Mouse (Mus musculus): ENCODE data around the gene Rars2.
"Not testable (repeated sequence)": the region's sequence is repeated elsewhere in the genome, so short reads cannot be mapped to it uniquely, and the experiment has no call there.

The Rars2 gene

DNA sequence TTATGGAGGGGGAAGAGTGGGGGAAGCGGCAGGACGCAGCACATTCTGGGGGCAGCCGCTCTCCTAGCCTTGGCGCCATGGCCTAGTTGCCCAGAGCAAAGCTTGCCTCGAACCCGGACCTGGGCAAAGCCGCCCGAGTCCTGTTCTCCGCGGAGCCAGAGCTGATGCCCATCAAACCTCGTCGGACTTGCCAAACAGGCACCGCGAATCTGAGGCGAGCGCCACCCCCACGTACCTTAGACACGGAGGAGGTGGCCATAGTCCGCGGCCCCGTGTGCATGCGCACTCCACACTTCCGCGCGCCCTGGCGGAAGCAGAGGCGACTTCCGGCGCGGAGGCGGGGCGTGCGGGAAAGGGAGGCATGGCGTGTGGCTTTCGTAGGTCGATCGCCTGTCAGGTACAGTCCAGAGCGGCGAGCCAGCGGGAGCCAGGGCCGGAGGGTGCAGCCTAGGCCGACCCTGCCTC lies at the start of gene Rars2, which contains the start of gene Orc3:
TSS of gene Rars2 (plus strand) at position 328 of the 465 bp plus-strand sequence.
TSS of gene Orc3 (minus strand) at position 315 of the 465 bp plus-strand sequence.
- DNase-seq (ENCODE audit: low spot score), result peak; percentile 89

GRCm38 (mm10) chr4:34566226-34566625 lies 48.5 kb upstream of the Rars2 start:
- no peak for DNase-seq (ENCODE audit: low spot score)

GRCm38 (mm10) chr4:34572876-34573275 lies 41.9 kb upstream of the Rars2 start:
- no peak for DNase-seq (ENCODE audit: low spot score)

- DNase-seq (ENCODE audit: low spot score), result no peak
Observed at GRCm38 (mm10) chr4:34577028-34577427, 37.7 kb upstream of the Rars2 start.

DNA sequence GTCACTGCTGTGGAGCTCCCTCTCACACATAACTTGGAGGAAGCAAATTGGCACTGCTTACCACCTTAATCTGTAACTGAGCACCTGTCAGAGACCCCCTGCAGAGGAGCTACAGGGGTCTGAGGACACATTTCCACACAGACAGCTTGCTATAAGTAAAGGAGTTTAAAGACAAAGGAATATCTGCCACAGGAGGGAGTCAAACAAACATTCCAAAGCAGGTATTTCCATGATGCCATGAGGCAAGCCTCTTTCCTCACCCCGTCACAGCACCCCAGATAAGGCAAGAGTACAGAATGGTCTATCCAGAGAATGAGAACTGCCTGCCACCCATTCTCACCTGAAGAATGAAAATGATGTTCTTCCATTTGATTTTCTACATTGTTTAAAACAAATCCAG lies 35.5 kb upstream of the Rars2 start:
- no peak for DNase-seq (ENCODE audit: low spot score)

- DNase-seq (ENCODE audit: low spot score), result not testable (repeated sequence)
Observed at GRCm38 (mm10) chr4:34581489-34581888, 33.3 kb upstream of the Rars2 start.

DNA sequence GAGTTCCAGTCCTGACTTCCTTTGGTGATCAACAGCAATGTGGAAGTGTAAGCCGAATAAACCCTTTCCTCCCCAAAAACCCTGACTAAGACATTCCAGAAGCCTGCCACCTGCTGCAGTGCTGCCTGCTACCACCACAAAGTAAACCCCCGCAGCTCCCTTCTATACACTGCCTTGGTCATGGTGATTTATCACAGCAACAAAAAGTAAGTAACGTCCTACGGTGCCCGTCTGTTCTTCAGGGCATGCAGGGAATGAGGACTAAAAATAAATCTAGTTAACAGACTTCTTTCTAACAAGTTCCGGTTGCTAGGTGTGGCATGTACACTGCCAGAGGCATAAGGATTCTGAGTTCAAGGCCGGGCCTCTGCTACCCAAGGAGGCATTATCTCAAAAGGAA lies 32.8 kb upstream of the Rars2 start:
- no peak for DNase-seq (ENCODE audit: low spot score)

GRCm38 (mm10) chr4:34582476-34582875 lies 32.3 kb upstream of the Rars2 start:
- no peak for DNase-seq (ENCODE audit: low spot score)

DNA sequence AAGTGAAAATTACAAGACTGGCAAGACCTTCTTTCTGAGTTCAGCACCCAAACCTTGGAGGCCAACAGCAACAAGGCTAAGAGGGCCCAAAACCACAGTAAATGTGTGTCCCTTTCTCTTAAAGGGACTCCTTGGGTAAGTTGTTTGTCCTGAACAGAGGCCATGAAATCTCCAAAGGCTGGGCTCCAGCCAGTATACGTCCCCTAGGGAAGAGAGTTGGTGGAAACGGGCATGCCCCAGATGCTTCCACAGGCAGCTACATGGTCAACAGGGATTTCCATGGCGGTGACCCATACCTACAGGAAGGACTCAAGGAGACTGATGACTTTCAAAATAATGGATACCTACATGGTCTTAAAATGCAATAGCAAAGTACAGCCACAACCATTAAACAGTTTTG lies 31.3 kb upstream of the Rars2 start:
- peak; percentile 47 for DNase-seq (ENCODE audit: low spot score)

GRCm38 (mm10) chr4:34584871-34585607 lies 29.7 kb upstream of the Rars2 start:
- DNase-seq (ENCODE audit: low spot score), result no peak

DNA sequence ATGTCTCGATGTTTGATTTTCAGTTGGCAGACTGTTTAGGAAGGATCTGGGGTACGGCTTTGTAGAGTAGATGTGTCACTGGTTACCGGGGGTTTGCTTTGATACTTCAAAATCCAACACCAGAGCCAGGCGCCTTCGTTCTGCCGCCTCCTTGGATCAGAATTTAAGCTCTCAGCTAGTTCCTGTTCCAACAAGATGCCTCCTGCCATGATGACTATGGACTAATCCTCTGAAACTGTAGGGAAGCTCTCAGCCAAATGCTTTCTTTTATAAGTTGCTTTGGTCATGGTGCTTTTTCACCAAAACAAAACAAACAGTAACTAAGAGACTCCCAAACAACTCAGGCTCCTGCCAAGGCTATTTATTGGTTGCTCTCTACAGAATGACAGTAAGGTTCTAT lies 11.6 kb upstream of the Rars2 start:
- DNase-seq (ENCODE audit: low spot score), result no peak

GRCm38 (mm10) chr4:34606658-34607057 lies 8.1 kb upstream of the Rars2 start:
- peak; percentile 74 for DNase-seq (ENCODE audit: low spot score)

DNA sequence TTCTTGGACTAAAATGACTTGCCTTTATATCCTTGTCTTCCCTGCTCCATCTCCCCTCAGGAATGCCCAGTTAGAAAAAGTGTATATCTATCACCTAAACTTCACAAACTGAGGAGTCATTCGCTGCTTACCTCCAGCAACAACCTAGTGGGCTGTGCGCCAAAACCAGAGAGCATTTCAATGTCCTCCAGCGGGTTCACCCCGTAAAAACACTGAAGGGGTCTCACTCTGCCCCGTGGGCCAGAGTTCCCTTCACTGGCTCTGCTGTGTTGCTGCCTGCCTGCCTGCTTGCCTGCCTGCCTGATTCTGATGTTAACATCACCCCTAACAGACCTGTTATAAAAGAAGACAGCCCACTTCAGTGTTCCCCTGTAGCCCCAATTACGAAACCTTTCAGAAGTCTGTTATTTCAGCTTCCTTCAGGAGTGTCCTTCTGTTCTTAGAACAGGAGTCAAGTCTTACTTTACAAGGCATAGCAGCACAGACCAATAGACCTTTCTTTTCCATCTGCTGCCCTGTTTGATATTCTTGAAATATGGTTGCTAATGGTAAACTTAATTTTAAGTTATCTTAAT lies 1.1 kb upstream of the Rars2 start:
- peak; percentile 34 for DNase-seq (ENCODE audit: low spot score)

GRCm38 (mm10) chr4:34615303-34615702 lies 546 bp downstream of the Rars2 start:
- DNase-seq (ENCODE audit: low spot score), result peak; percentile 36

- DNase-seq (ENCODE audit: low spot score), result no peak
Observed at GRCm38 (mm10) chr4:34616146-34616545, 1.4 kb downstream of the Rars2 start.

DNA sequence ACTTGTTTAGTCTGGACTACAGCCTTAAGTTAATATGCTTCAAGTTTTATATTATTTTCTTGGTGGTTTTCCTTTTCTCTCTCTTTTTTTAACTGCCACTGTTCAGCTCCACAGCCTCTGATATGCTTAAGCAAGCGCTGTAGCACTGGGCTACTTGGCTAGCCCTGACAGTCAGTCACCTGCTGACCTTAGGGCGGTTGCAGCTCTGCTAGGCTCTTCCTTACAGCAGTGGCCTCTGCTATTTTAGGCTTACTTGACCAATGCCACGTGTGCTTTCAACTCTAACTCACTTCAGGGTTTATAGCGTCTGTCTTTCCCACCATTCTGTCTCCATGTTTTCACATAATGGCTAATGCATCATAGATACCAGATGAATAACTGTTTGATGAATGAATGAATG lies 10.8 kb downstream of the Rars2 start:
- peak; percentile 44 for DNase-seq (ENCODE audit: low spot score)

DNA sequence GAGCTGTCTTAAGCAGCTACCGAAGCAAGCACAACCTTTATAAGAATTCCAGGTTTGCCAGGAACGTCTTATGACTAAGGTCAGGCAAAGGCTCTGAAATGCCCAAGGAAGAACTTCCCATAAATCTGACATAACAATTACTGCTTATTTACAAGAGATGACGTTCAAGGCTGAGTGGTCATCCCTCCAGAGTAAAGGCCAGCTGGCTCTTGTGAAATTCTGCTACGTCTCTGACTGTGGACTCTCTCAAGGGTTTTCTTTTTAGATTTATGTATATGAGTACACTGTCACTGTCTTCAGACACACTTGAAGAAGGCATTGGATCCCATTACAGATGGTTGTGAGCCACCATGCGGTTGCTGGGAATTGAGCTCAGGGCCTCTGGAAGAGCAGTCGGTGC lies 11.6 kb downstream of the Rars2 start:
- peak; percentile 48 for DNase-seq (ENCODE audit: low spot score)

GRCm38 (mm10) chr4:34629956-34630355 lies 15.2 kb downstream of the Rars2 start:
- DNase-seq (ENCODE audit: low spot score), result no peak

DNA sequence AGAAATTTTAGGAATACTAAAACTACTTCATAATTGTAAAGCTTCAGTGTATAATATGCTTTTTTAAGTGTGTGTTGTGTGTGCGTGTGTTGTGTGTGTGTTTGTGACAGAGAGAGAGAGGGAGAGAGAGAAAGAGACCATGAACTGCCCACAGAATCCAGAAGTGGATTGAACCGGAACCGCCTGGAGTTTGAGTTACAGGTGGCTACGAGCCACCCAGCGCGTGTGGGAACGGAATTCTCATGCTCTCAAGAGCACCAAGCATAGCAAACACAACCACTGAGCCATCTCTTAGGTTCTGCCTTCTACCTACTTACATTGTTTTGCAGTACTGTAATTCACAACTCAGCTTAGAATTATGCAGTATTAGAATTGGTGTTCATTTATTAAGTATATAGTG lies 19.4 kb downstream of the Rars2 start:
- DNase-seq (ENCODE audit: low spot score), result no peak

DNA sequence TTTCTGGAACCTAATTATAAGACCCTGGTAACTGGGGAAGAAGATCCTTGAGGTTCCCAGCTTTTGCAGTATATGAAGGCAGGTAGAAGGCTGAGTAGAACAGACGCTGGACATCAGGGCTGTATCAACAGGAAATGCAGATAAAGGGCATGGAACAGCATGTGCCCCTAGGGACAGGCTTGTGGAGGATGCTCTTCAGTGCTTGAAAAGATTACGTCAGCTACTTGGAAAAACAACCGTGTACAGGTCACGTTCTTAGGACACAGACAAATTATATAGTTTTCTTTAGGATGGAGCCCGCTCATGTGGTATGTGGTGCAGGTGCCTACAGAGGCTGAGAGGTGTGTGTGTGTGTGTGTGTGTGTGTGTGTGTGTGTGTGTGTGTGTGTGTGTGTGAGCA lies 21.3 kb downstream of the Rars2 start:
- no peak for DNase-seq (ENCODE audit: low spot score)

GRCm38 (mm10) chr4:34637386-34637785 lies 22.6 kb downstream of the Rars2 start:
- DNase-seq (ENCODE audit: low spot score), result no peak

DNA sequence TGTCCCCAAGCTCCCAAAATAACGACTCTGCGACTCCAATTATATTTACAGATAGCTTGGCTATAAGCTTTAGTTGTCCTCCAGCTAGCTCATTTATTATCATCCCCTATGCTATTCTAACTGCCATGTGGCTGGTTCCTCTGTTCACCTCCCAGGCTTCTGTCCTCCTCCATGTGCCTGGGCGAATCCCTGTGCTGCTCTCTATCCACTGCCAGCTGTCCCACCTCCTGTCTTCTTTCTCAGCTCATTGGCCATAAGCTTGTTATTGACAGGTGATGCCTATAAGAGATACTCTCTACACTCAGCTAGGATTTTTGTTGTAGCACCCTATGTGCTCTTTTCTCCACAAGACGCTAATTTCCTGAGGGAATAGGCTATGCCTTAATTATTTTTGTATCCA lies 23.1 kb downstream of the Rars2 start:
- DNase-seq (ENCODE audit: low spot score), result no peak

- DNase-seq (ENCODE audit: low spot score), result no peak
Observed at GRCm38 (mm10) chr4:34639745-34640364, 25.1 kb downstream of the Rars2 start.
